Mouse (Mus musculus): ENCODE data around the gene Slc19a2. TPM values are rescaled to one million over a fixed set of nuclear protein-coding genes. Genes with fewer than 3 reads are reported as not detected.
A peak's percentile ranks its signal among the peaks of the same experiment; 100 is the strongest.

Gene Slc19a2
- 10.7 and 11.1 TPM in 2 replicates for polyA plus RNA-seq (2016; fragmentation: Nextera tagmentation; extraction: Ambion mirVana)

DNA sequence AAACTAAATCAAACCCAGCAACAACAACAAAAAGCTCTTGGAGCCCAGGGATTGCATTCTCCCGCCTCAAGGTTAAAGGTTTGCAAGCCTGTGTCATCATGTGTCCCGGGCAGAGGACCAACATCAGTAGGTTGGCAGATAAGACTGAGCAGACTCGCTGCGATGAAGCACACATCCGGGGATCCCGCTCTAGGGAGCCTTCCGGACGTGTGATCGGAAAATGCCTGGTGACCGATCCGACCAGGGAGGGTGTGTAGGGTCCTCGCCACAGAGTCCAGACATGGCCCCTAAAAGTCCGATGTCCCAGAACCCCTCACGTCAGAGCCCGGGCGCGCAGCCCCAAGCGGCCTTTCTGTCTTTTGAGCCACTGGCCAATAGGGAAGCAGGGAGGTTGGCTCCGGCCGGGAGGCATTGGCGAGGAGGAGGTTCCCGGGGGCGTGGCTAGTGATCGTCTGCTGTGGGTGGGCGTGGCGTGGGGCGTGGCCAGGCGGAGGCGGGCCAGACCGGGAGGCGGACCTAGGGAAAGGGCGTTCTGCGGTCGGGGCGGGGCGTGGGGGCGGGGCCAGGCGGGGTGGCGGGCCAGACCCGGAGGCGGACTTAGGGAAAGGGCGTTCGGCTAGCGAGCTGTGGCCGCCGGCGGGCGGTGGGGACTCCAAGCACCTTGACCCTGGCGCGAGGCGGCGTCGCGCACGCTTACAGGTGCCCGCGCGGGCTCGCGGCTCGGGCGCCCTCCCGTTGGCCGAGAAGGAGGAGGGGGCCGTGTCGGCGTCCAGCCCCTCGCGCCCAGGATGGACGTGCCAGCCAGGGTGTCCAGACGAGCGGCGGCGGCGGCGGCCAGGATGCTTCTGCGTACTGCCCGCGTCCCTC lies at the start of gene Slc19a2:
Gene Slc19a2, plus strand, starts transcription at position 582 of the 867 bp plus-strand sequence.
- H3K9me3 ChIP-seq: no peaks in the 10 kb centered on the region
- ATAC-seq (ENCODE audit: low FRiP score, low read depth): peak; percentile 98
- peak within 1 kb of the TSS; percentile 64 for H3K4me2 ChIP-seq (replicated peaks)
- peaks cover 20% of the 10 kb centered on the region for H3K4me1 ChIP-seq
- peak within 1 kb of the TSS; percentile 75 for H3K9ac ChIP-seq (replicated peaks)
- H3K4me3 ChIP-seq: peak within 1 kb of the TSS; percentile 69
- under 1% methylated on average over 63 of the region's 79 CpGs for WGBS
- H3K27ac ChIP-seq (replicated peaks): peak within 1 kb of the TSS; percentile 70
- peaks cover 12% of the 10 kb centered on the region for H3K27me3 ChIP-seq
- no peaks in the 10 kb centered on the region for H3K36me3 ChIP-seq

GRCm38 (mm10) chr1:164199551-164199950 lies 49.3 kb upstream of the Slc19a2 start:
- no peaks in the 10 kb centered on the region for H3K9me3 ChIP-seq
- H3K36me3 ChIP-seq: no peaks in the 10 kb centered on the region
- H3K4me2 ChIP-seq (replicated peaks): no peak overlapping the region
- no peak overlapping the region for H3K4me3 ChIP-seq
- WGBS: 92% methylated on average over 4 of the region's 4 CpGs
- no peak overlapping the region for H3K27ac ChIP-seq (replicated peaks)
- no peak for ATAC-seq (ENCODE audit: low FRiP score, low read depth)
- H3K9ac ChIP-seq (replicated peaks): no peak overlapping the region
- H3K4me1 ChIP-seq: no peaks in the 10 kb centered on the region
- H3K27me3 ChIP-seq: no peaks in the 10 kb centered on the region

DNA sequence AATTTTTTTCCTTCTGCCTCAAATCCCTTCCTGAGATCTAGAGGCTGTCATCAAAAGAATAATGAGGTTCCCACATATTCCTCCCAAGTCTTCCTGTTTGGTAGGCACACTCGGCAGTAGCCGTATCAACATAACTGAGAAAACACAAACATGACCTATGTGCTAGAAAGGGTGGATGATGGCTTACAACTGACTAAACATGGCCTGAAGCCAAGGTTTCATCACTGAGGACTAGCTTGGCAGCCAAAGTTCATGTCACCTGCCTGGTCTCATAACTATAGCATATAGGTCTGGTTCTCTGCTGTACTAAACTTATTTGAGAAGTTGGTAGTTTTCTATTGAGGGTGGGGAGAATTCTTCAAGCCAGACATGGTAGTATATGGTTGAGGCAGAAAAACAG lies 40.4 kb upstream of the Slc19a2 start:
- Histone ChIP-seq H3K9ac (replicated peaks) (no peak overlapping the region), H3K9me3 (no peaks in the 10 kb centered on the region), H3K4me2 (replicated peaks) (no peak overlapping the region), H3K4me3 (no peak overlapping the region), H3K27me3 (no peaks in the 10 kb centered on the region), H3K4me1 (no peaks in the 10 kb centered on the region), H3K27ac (replicated peaks) (no peak overlapping the region), H3K36me3 (no peaks in the 10 kb centered on the region)
- WGBS: 83% methylated on average over 2 of the region's 2 CpGs
- ATAC-seq (ENCODE audit: low FRiP score, low read depth): no peak

DNA sequence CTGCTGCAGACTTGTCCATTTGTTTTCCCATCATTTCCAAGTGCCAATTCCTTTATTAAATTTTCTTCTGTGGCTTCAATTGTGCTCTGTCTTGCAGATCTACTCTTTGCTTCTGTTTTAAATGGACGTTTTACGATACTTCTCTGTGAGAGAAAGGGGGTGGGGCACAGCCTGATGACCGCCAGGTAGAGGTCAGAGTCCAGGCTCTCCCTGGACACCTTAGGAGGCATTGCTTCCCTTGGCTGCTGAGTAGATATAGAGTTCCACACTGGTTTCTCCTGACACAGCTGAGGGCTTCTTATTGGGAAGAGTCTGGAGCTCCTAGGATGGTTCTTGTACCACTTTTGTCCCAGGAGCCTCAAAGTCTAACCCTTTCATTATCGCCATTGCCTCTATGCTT lies 37.9 kb upstream of the Slc19a2 start:
- no peak overlapping the region for H3K4me2 ChIP-seq (replicated peaks)
- WGBS: 94% methylated on average over 4 of the region's 4 CpGs

DNA sequence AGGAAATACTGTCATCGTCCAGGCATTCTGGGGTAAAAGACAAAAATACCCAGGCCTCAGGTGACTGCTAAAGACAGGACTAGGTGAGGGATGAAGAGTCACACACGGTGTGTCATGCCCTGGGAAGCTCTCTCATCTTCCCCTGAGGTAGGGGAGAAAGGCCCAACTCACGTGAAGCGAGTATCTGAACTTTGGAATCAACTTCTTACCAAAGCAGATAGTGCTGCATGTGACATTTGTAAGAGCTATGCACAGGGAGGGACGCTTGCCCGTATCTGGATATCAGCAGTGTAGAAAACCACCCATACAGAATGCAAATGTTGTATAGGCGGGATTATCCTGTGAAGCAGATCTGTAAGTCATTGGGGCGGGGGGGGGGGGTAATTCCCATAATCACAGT lies 36.2 kb upstream of the Slc19a2 start:
- 82% methylated on average over 8 of the region's 8 CpGs for WGBS
- no peak for ATAC-seq (ENCODE audit: low FRiP score, low read depth)

More for the DNA sequence above, 37.9 kb upstream of the Slc19a2 start:
- no peaks in the 10 kb centered on the region for H3K9me3 ChIP-seq
- H3K4me3 ChIP-seq: no peak overlapping the region
- no peak overlapping the region for H3K27ac ChIP-seq (replicated peaks)
- H3K4me1 ChIP-seq: no peaks in the 10 kb centered on the region
- no peak overlapping the region for H3K9ac ChIP-seq (replicated peaks)
- H3K36me3 ChIP-seq: no peaks in the 10 kb centered on the region
- H3K27me3 ChIP-seq: no peaks in the 10 kb centered on the region
- ATAC-seq (ENCODE audit: low FRiP score, low read depth): no peak

GRCm38 (mm10) chr1:164214190-164214589 lies 34.7 kb upstream of the Slc19a2 start:
- no peak overlapping the region for H3K9ac ChIP-seq (replicated peaks)
- H3K4me1 ChIP-seq: 0 out of 2 replicates have a peak, but pooled peaks cover 4% of the 10 kb centered on the region
- H3K4me3 ChIP-seq: no peak overlapping the region
- no peak overlapping the region for H3K4me2 ChIP-seq (replicated peaks)
- ATAC-seq (ENCODE audit: low FRiP score, low read depth): no peak
- no peaks in the 10 kb centered on the region for H3K36me3 ChIP-seq
- no peaks in the 10 kb centered on the region for H3K9me3 ChIP-seq
- H3K27ac ChIP-seq (replicated peaks): no peak overlapping the region
- peaks cover 8% of the 10 kb centered on the region; the same call in 1 of the 2 replicates for H3K27me3 ChIP-seq
- 60% methylated on average over 8 of the region's 8 CpGs for WGBS

More for the DNA sequence above, 36.2 kb upstream of the Slc19a2 start:
- Histone ChIP-seq H3K9me3 (no peaks in the 10 kb centered on the region), H3K27ac (replicated peaks) (no peak overlapping the region), H3K4me2 (replicated peaks) (no peak overlapping the region), H3K36me3 (no peaks in the 10 kb centered on the region), H3K27me3 (peaks cover 5% of the 10 kb centered on the region; the same call in 1 of the 2 replicates), H3K4me3 (no peak overlapping the region), H3K9ac (replicated peaks) (no peak overlapping the region), H3K4me1 (no peaks in the 10 kb centered on the region)

GRCm38 (mm10) chr1:164215097-164215496 lies 33.7 kb upstream of the Slc19a2 start:
- Histone ChIP-seq H3K27me3 (peaks cover 8% of the 10 kb centered on the region; the same call in 1 of the 2 replicates), H3K9ac (replicated peaks) (no peak overlapping the region), H3K4me1 (0 out of 2 replicates have a peak, but pooled peaks cover 4% of the 10 kb centered on the region), H3K4me3 (no peak overlapping the region), H3K9me3 (no peaks in the 10 kb centered on the region), H3K36me3 (no peaks in the 10 kb centered on the region), H3K4me2 (replicated peaks) (no peak overlapping the region), H3K27ac (replicated peaks) (no peak overlapping the region)
- 85% methylated on average over 3 of the region's 3 CpGs for WGBS
- no peak for ATAC-seq (ENCODE audit: low FRiP score, low read depth)

GRCm38 (mm10) chr1:164215540-164215939 lies 33.3 kb upstream of the Slc19a2 start:
- Histone ChIP-seq H3K4me1 (0 out of 2 replicates have a peak, but pooled peaks cover 4% of the 10 kb centered on the region), H3K9me3 (no peaks in the 10 kb centered on the region), H3K27me3 (peaks cover 8% of the 10 kb centered on the region; the same call in 1 of the 2 replicates), H3K4me3 (no peak overlapping the region), H3K36me3 (no peaks in the 10 kb centered on the region), H3K27ac (replicated peaks) (no peak overlapping the region), H3K9ac (replicated peaks) (no peak overlapping the region), H3K4me2 (replicated peaks) (no peak overlapping the region)
- ATAC-seq (ENCODE audit: low FRiP score, low read depth): no peak
- WGBS: 74% methylated on average over 6 of the region's 6 CpGs

DNA sequence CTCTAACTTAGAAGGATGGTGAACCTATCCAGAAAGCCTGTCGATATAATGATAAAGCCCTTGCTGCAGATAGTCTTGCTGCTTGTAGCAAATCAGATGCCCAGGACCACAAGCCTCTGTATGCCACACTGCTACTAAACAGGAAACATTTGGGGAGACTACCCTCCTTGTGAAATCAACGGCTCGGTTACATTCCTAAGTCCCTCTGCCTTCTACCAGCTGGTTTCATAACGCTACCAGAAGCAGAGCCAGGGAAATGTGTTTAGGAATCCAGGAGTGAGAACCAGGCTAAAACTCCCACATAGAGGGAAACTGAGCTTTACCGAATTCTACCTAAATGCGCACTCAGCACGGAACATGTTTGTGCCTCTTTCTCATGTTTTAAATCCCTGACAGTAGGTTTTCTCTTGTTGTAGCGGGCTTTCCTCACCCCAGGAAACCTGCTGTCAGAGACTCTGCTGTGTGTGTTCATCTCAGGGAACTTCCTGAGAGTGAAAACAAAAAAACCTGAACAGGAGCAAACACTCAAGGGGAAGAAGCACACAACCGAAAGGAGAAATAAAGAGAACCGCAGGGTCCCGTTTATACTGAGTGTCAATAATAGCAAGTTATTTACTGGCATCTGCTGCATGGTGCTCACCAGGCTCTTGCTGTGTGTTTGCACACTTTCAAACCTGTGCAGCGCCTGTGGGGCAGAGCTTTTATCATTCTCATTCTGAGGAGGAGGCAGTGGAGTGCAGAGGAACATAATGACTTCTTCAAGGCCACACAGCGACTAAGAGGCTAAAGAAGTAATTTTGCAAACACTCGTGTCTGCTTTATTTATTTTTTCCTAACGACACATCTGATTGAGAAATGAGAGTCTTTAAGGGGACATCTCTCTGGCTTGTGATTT lies 30.8 kb upstream of the Slc19a2 start:
- Histone ChIP-seq H3K36me3 (no peaks in the 10 kb centered on the region), H3K9me3 (no peaks in the 10 kb centered on the region), H3K4me2 (replicated peaks) (peak overlapping the region; percentile 9), H3K9ac (replicated peaks) (no peak overlapping the region), H3K27me3 (peaks cover 8% of the 10 kb centered on the region; the same call in 1 of the 2 replicates), H3K27ac (replicated peaks) (no peak overlapping the region), H3K4me1 (0 out of 2 replicates have a peak, but pooled peaks cover 4% of the 10 kb centered on the region), H3K4me3 (no peak overlapping the region)
- 36% methylated on average over 15 of the region's 15 CpGs for WGBS
- ATAC-seq (ENCODE audit: low FRiP score, low read depth): no peak

DNA sequence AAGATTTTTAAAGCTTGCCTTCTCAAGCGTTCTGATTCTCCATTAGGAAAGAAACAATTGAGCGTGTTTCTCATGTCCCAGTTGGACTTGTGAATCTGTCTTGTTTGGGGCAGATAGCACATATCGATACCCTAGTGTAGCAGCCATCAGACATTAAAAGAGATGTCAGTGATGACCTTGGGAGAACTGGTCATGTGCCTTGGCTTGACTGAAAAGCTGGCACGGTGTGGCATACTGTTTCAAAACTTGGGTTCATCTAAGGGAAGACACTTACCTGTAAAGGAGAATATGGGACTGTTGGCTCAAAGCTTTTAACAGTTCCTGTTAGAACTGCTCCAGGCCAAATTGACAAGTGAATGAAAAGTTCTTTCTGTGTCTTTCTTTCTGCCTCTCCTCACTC lies 28.6 kb upstream of the Slc19a2 start:
- Histone ChIP-seq H3K36me3 (no peaks in the 10 kb centered on the region), H3K27me3 (peaks cover 8% of the 10 kb centered on the region; the same call in 1 of the 2 replicates), H3K4me3 (no peak overlapping the region), H3K4me1 (0 out of 2 replicates have a peak, but pooled peaks cover 4% of the 10 kb centered on the region), H3K27ac (replicated peaks) (no peak overlapping the region), H3K9me3 (no peaks in the 10 kb centered on the region), H3K9ac (replicated peaks) (no peak overlapping the region), H3K4me2 (replicated peaks) (no peak overlapping the region)
- ATAC-seq (ENCODE audit: low FRiP score, low read depth): no peak
- WGBS: 86% methylated on average over 4 of the region's 4 CpGs

GRCm38 (mm10) chr1:164223089-164223488 lies 25.8 kb upstream of the Slc19a2 start:
- H3K4me1 ChIP-seq: 0 out of 2 replicates have a peak, but pooled peaks cover under 1% of the 10 kb centered on the region
- H3K4me3 ChIP-seq: no peak overlapping the region
- no peaks in the 10 kb centered on the region for H3K36me3 ChIP-seq
- H3K9ac ChIP-seq (replicated peaks): no peak overlapping the region
- H3K27ac ChIP-seq (replicated peaks): no peak overlapping the region
- ATAC-seq (ENCODE audit: low FRiP score, low read depth): no peak
- no peak overlapping the region for H3K4me2 ChIP-seq (replicated peaks)
- H3K27me3 ChIP-seq: no peaks in the 10 kb centered on the region; the same call in 1 of the 2 replicates
- no peaks in the 10 kb centered on the region for H3K9me3 ChIP-seq
